Mouse (Mus musculus): ENCODE results near the gene Gja6.

- TF ChIP-seq CTCF (conservative IDR thresholded peaks at IDR 0.05; ENCODE audit: insufficient read depth, insufficient read length, low read depth, low read length) (no peak), POLR2A (IDR thresholded peaks at IDR 0.05; ENCODE audit: low read depth, low read length) (no peak)
Observed at GRCm38 (mm10) chrX:160919022-160919637, 12.3 kb upstream of the Gja6 start.
